Mouse (Mus musculus): ENCODE measurements around the gene Timd4.

DNA sequence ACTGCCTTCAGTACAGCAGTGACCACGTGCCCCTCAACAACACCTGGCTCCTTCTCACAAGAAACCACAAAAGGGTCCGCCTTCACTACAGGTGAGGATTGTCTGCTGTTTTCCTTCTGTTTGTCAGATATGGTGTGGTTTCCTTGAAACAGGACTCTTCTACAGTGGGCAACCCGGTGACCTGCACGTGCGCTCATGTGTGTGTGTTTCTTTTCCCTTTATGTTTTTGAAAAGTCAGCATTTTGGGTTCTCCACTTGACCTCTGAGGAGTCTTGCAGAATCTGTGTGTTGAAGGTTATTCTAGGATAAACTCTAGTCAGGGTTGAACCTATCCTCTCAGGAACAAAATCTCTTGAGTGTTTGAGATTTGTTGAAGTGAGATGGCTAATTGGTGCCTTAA lies 7.1 kb downstream of the Timd4 start:
- no peak for TF ChIP-seq GATA1 (IDR thresholded peaks at IDR 0.05; ENCODE audit: borderline replicate concordance, low read length)
- TF ChIP-seq FLI1 (IDR thresholded peaks at IDR 0.05; ENCODE audit: low read length), result no peak
